Mouse (Mus musculus): ENCODE results near the gene Clba1.

DNA sequence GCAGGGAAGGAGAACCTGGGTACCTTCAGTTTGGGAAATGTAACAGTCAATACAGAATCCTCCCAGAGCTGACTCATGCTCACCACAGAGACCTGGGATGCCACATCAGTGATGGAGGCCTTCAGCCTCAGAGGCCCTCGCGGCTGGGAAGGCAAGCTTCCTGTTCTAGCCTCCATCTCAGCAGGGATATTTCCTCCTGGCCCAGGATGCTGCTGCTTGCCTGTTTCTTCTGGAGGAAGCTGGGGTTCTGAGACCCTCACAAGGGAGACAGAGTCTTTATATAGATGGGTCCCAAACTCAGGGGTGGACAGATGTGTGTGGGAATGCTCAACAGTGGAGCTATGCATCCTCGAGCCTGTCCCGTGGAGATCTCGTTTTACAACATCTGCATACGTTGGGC lies 34.7 kb upstream of the Clba1 start:
- no peak for TF ChIP-seq POLR2A (IDR thresholded peaks at IDR 0.05; ENCODE audit: low read depth, low read length)
- no peak for TF ChIP-seq CTCF (conservative IDR thresholded peaks at IDR 0.05; ENCODE audit: insufficient read depth, insufficient read length, low read depth, low read length)
